Mouse (Mus musculus): ENCODE results near the gene Cadm4. TPM values are rescaled to one million over a fixed set of nuclear protein-coding genes. Genes with fewer than 3 reads are reported as not detected.

Cadm4 gene
- polyA plus RNA-seq, 1 experiment from 2014 or later = 1.9 TPM

GRCm38 (mm10) chr7:24522805-24523204 lies 41.0 kb downstream of the Cadm4 start:
- no peak for DNase-seq (ENCODE audit: low spot score)
- 69% methylated on average over 5 of the region's 5 CpGs for WGBS
- no peak overlapping the region for H3K9ac ChIP-seq (replicated peaks; ENCODE audit: low read length)
- H3K4me1 ChIP-seq (ENCODE audit: control insufficient read depth, insufficient read depth, low read length) = no peaks in the 10 kb centered on the region
- no peak for ATAC-seq (replicated peaks; ENCODE audit: insufficient number of reproducible peaks, low FRiP score, low TSS enrichment, low read depth)
- H3K9me3 ChIP-seq (replicated peaks; ENCODE audit: control insufficient read depth, low read length) = no peaks in the 10 kb centered on the region
- H3K27me3 ChIP-seq (ENCODE audit: control insufficient read depth, insufficient read depth, low read length) = no peaks in the 10 kb centered on the region
- no peak overlapping the region for H3K27ac ChIP-seq (replicated peaks; ENCODE audit: low read depth, low read length)
- H3K4me3 ChIP-seq (ENCODE audit: low read depth, low read length) = no peak overlapping the region
- no peak overlapping the region for H3K4me2 ChIP-seq (ENCODE audit: low read depth, low read length)
- no peaks in the 10 kb centered on the region for H3K36me3 ChIP-seq (replicated peaks; ENCODE audit: control insufficient read depth, insufficient read depth, low read depth, low read length)

- 92% methylated on average over 6 of the region's 6 CpGs for WGBS
- no peak overlapping the region for H3K27ac ChIP-seq (replicated peaks; ENCODE audit: low read depth, low read length)
- H3K9ac ChIP-seq (replicated peaks; ENCODE audit: low read length) = no peak overlapping the region
- no peaks in the 10 kb centered on the region for H3K36me3 ChIP-seq (replicated peaks; ENCODE audit: control insufficient read depth, insufficient read depth, low read depth, low read length)
- no peak overlapping the region for H3K4me3 ChIP-seq (ENCODE audit: low read depth, low read length)
- H3K27me3 ChIP-seq (ENCODE audit: control insufficient read depth, insufficient read depth, low read length) = no peaks in the 10 kb centered on the region
- H3K4me1 ChIP-seq (ENCODE audit: control insufficient read depth, insufficient read depth, low read length) = no peaks in the 10 kb centered on the region
- H3K4me2 ChIP-seq (ENCODE audit: low read depth, low read length) = no peak overlapping the region
- no peaks in the 10 kb centered on the region for H3K9me3 ChIP-seq (replicated peaks; ENCODE audit: control insufficient read depth, low read length)
- ATAC-seq (replicated peaks; ENCODE audit: insufficient number of reproducible peaks, low FRiP score, low TSS enrichment, low read depth) (no peak), DNase-seq (ENCODE audit: low spot score) (no peak)
These were observed 41.9 kb downstream of the Cadm4 start for GRCm38 (mm10) chr7:24523723-24524122.

GRCm38 (mm10) chr7:24524978-24525377 lies 43.2 kb downstream of the Cadm4 start:
- H3K9ac ChIP-seq (replicated peaks; ENCODE audit: low read length) = no peak overlapping the region
- H3K4me1 ChIP-seq (ENCODE audit: control insufficient read depth, insufficient read depth, low read length) = no peaks in the 10 kb centered on the region
- H3K27ac ChIP-seq (replicated peaks; ENCODE audit: low read depth, low read length) = no peak overlapping the region
- no peak overlapping the region for H3K4me2 ChIP-seq (ENCODE audit: low read depth, low read length)
- no peaks in the 10 kb centered on the region for H3K9me3 ChIP-seq (replicated peaks; ENCODE audit: control insufficient read depth, low read length)
- no peaks in the 10 kb centered on the region for H3K36me3 ChIP-seq (replicated peaks; ENCODE audit: control insufficient read depth, insufficient read depth, low read depth, low read length)
- ATAC-seq (replicated peaks; ENCODE audit: insufficient number of reproducible peaks, low FRiP score, low TSS enrichment, low read depth) (no peak), DNase-seq (ENCODE audit: low spot score) (no peak)
- WGBS = 77% methylated on average over 6 of the region's 6 CpGs
- no peak overlapping the region for H3K4me3 ChIP-seq (ENCODE audit: low read depth, low read length)
- no peaks in the 10 kb centered on the region for H3K27me3 ChIP-seq (ENCODE audit: control insufficient read depth, insufficient read depth, low read length)

- DNase-seq (ENCODE audit: low spot score) = no peak
- WGBS = 83% methylated on average over 12 of the region's 12 CpGs
- no peak overlapping the region for H3K4me2 ChIP-seq (ENCODE audit: low read depth, low read length)
- no peak overlapping the region for H3K4me3 ChIP-seq (ENCODE audit: low read depth, low read length)
- no peak for ATAC-seq (replicated peaks; ENCODE audit: insufficient number of reproducible peaks, low FRiP score, low TSS enrichment, low read depth)
- no peaks in the 10 kb centered on the region for H3K27me3 ChIP-seq (ENCODE audit: control insufficient read depth, insufficient read depth, low read length)
- no peaks in the 10 kb centered on the region for H3K9me3 ChIP-seq (replicated peaks; ENCODE audit: control insufficient read depth, low read length)
- H3K27ac ChIP-seq (replicated peaks; ENCODE audit: low read depth, low read length) = no peak overlapping the region
- H3K9ac ChIP-seq (replicated peaks; ENCODE audit: low read length) = no peak overlapping the region
- no peaks in the 10 kb centered on the region for H3K4me1 ChIP-seq (ENCODE audit: control insufficient read depth, insufficient read depth, low read length)
- H3K36me3 ChIP-seq (replicated peaks; ENCODE audit: control insufficient read depth, insufficient read depth, low read depth, low read length) = no peaks in the 10 kb centered on the region
These were observed 44.0 kb downstream of the Cadm4 start for GRCm38 (mm10) chr7:24525686-24526420.

GRCm38 (mm10) chr7:24528861-24529260 lies 47.0 kb downstream of the Cadm4 start:
- H3K27ac ChIP-seq (replicated peaks; ENCODE audit: low read depth, low read length) = no peak overlapping the region
- no peaks in the 10 kb centered on the region for H3K4me1 ChIP-seq (ENCODE audit: control insufficient read depth, insufficient read depth, low read length)
- no peak overlapping the region for H3K4me2 ChIP-seq (ENCODE audit: low read depth, low read length)
- DNase-seq (ENCODE audit: low spot score) = no peak
- H3K9me3 ChIP-seq (replicated peaks; ENCODE audit: control insufficient read depth, low read length) = no peaks in the 10 kb centered on the region
- H3K4me3 ChIP-seq (ENCODE audit: low read depth, low read length) = no peak overlapping the region
- 89% methylated on average over 11 of the region's 11 CpGs for WGBS
- H3K27me3 ChIP-seq (ENCODE audit: control insufficient read depth, insufficient read depth, low read length) = peaks cover 6% of the 10 kb centered on the region
- ATAC-seq (replicated peaks; ENCODE audit: insufficient number of reproducible peaks, low FRiP score, low TSS enrichment, low read depth) = no peak
- H3K9ac ChIP-seq (replicated peaks; ENCODE audit: low read length) = no peak overlapping the region
- H3K36me3 ChIP-seq (replicated peaks; ENCODE audit: control insufficient read depth, insufficient read depth, low read depth, low read length) = peaks cover 3% of the 10 kb centered on the region

- peak overlapping the region; percentile 47 for H3K4me3 ChIP-seq (ENCODE audit: low read depth, low read length)
- H3K36me3 ChIP-seq (replicated peaks; ENCODE audit: control insufficient read depth, insufficient read depth, low read depth, low read length) = peaks cover 3% of the 10 kb centered on the region
- no peak overlapping the region for H3K27ac ChIP-seq (replicated peaks; ENCODE audit: low read depth, low read length)
- ATAC-seq (replicated peaks; ENCODE audit: insufficient number of reproducible peaks, low FRiP score, low TSS enrichment, low read depth) (no peak), DNase-seq (ENCODE audit: low spot score) (no peak)
- no peaks in the 10 kb centered on the region for H3K9me3 ChIP-seq (replicated peaks; ENCODE audit: control insufficient read depth, low read length)
- 55% methylated on average over 11 of the region's 11 CpGs for WGBS
- peaks cover 3% of the 10 kb centered on the region; the same call in 1 of the 2 replicates for H3K4me1 ChIP-seq (ENCODE audit: control insufficient read depth, insufficient read depth, low read length)
- peaks cover 6% of the 10 kb centered on the region for H3K27me3 ChIP-seq (ENCODE audit: control insufficient read depth, insufficient read depth, low read length)
- peak overlapping the region; percentile 84 for H3K4me2 ChIP-seq (ENCODE audit: low read depth, low read length)
- H3K9ac ChIP-seq (replicated peaks; ENCODE audit: low read length) = peak overlapping the region; percentile 62
These were observed 47.8 kb downstream of the Cadm4 start for GRCm38 (mm10) chr7:24529580-24529979.

GRCm38 (mm10) chr7:24530062-24530931 lies 48.5 kb downstream of the Cadm4 start, which contains the start of gene Irgq:
Gene Irgq, plus strand, starts transcription at chr7:24530689.
- ATAC-seq (replicated peaks; ENCODE audit: insufficient number of reproducible peaks, low FRiP score, low TSS enrichment, low read depth) = peak; percentile 90

More at GRCm38 (mm10) chr7:24530062-24530931, 48.5 kb downstream of the Cadm4 start, which contains the start of gene Irgq:
- Histone ChIP-seq H3K27me3 (ENCODE audit: control insufficient read depth, insufficient read depth, low read length) (peaks cover 6% of the 10 kb centered on the region), H3K4me2 (ENCODE audit: low read depth, low read length) (peak within 1 kb of the TSS; percentile 84), H3K36me3 (replicated peaks; ENCODE audit: control insufficient read depth, insufficient read depth, low read depth, low read length) (peaks cover 3% of the 10 kb centered on the region), H3K4me1 (ENCODE audit: control insufficient read depth, insufficient read depth, low read length) (peaks cover 3% of the 10 kb centered on the region; the same call in 1 of the 2 replicates), H3K27ac (replicated peaks; ENCODE audit: low read depth, low read length) (no peak within 1 kb of the TSS; the same call in 1 of the 2 replicates), H3K9me3 (replicated peaks; ENCODE audit: control insufficient read depth, low read length) (no peaks in the 10 kb centered on the region), H3K4me3 (ENCODE audit: low read depth, low read length) (peak within 1 kb of the TSS; percentile 47), H3K9ac (replicated peaks; ENCODE audit: low read length) (peak within 1 kb of the TSS; percentile 77)
- peak; percentile 100 for DNase-seq (ENCODE audit: low spot score)
- WGBS = under 1% methylated on average over 44 of the region's 44 CpGs
